Mouse (Mus musculus) cerebellum, postnatal 36 days (tissue): Measurements from ENCODE around the gene Hipk3.

Experiments
- DNase-seq, 2 experiments: peaks; one replicate each; pipeline ENCODE4 v3.0.0; 2021 to 2022; ENCODE audit warnings: mixed read lengths in 2 of 2

Hipk3 gene

DNA sequence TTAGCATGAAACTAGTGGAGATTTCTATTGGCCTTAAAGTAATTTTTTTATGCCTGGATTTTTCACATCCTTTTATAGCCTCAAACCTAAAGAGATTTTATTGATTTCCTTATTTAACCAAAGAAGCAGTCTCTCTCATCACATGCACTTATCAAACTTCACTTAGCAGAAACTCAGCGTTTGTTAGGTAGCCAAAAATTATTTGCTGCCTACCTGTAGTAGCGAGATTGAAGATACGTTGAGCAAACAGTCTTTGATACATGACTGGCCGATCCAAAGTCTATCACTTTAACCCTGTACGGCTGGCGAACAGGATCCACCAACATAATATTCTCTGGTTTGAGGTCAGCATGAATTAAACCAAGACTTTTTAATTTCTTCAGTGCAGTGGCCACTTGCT is 23.7 kb downstream of the Hipk3 start:
- DNase-seq, result no peak

- no peak for DNase-seq
Observed at GRCm38 (mm10) chr2:104468419-104468818, 25.8 kb downstream of the Hipk3 start.

- peak in 1 of 2 experiments; percentile 9 for DNase-seq
Observed at GRCm38 (mm10) chr2:104466908-104467616, 27.2 kb downstream of the Hipk3 start.

DNA sequence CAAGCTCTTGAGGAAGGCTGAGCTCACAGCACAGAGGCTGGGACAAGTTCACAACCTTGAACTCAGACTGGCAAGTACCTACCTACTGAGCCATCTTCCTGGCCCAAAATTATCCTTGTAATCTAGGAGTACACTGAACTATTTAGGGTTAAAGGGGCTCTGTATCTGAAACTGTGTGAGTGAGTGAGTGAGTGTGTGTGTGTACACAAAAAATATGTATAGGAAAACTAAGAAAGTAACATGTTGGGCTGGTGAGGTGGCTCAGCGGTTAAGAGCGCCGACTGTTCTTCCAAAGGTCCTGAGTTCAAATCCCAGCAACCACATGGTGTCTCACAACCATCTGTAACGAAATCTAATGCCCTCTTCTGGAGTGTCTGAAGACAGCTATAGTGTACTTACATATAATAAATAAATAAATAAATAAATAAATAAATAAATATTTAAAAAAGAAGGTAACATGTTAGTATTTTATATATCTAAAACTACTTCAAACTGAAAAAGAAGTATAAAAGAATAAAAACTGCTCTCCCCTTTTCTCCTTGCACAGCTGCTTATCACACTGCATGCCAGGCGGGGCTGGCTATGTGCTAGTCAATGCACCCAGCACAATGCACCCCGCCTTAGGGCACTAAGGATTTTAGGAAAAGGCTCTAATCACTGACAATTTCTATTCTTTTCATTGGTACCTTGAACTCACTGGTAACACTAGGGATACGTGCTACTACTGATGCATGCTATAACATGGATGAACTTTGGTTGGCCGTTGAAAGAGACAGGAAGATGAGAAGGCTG is 28.4 kb downstream of the Hipk3 start:
- DNase-seq, result no peak

GRCm38 (mm10) chr2:104460021-104460420 is 34.2 kb downstream of the Hipk3 start:
- DNase-seq, result no peak

DNA sequence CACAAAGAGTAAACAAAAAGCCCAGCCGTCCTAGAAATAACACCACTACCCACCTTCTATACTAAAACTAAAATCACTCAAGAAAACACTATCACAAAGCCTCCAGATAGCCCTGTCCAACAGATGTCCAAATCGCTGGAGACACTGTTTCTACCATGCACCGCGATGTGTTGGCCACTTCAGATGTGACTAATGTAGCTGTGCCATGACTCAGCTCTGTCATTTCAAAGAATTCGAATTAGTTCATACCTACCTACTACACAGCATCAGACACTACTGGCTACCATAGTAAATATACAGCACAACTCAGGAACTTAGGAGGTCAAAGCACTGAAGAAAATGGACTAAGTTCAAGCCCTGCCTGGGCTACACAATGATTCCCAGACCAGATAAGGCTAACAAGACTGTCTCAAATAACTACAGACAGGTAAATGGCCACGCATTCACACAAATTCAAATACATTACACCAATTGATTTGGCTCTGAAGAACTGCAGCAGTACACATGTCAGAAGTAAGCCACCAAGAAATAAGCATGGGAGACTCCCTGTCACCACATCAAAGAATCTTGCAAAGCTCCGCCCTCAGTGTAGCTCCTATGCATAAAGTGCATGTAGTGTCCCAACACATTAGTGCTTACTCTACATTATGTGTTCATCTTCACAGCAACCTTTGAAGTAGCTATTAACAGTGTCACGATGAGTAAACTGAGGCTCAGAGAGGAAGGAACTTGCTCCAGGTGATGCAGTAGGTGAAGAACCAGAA is 35.5 kb downstream of the Hipk3 start:
- no peak for DNase-seq

GRCm38 (mm10) chr2:104457106-104457505 is 37.1 kb downstream of the Hipk3 start:
- no peak for DNase-seq

DNA sequence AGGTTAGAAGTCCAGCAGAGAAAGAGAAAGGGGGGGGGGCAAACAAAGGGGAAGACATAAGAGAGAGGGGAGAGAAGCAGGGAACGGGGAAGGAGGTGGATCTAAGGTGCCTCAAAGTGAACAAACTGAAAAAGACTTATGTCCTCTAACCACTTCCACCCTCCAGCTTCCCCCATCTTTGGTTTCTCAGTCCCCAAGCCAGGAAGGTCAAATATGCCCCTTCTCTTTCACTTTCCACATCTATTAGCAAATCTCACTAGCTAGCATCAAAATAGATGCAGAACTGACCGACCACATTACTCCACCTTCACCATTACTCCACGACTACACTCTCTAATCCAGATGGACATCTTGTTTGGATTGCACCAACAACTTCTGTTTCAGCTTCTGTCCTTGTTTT is 43.6 kb downstream of the Hipk3 start:
- no peak for DNase-seq

DNA sequence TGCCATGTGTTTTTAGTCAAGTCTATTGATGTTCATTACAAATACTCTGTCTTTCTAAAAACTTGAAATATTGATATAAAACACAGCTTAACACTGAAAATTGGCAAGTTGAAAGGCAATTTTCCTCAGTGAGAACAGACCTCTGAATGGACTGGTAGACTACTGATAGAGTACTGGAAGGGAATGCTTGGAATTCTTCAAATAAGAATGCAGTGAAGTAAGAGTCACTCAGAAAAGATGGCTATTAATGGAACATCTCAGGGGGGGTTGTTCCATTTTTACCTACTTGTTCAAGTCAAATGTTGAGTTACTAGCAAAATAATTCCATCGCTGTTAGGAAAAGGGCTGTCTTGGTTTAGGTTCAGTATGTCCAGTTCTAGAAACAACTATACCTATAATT is 45.1 kb downstream of the Hipk3 start:
- no peak for DNase-seq

DNA sequence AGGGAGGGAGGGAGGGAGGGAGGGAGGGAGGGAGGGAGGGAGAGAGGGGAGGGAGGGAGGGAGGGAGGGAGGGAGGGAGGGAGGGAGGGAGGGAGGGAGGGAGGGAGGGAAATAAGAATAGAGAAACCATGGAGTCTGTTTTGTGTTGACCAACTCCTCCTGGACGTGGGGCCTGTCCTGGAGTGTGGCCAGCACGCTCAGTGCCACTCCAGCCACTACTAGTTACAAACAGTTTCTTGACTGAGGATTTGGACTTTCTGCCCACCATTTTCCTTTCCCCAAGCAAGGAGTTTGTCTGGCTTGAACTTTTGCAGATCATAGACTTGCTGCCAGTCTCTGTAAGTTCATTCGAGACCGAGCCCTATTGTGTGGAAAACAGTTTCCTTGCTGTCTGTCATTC is 46.0 kb downstream of the Hipk3 start:
- no peak for DNase-seq

- DNase-seq, result no peak
Observed at GRCm38 (mm10) chr2:104446016-104446415, 48.2 kb downstream of the Hipk3 start.

- peak; percentile 53 to 72 for DNase-seq
Observed at GRCm38 (mm10) chr2:104444776-104445175, 49.5 kb downstream of the Hipk3 start.

GRCm38 (mm10) chr2:104442341-104442740 is 51.9 kb downstream of the Hipk3 start:
- DNase-seq, result no peak

- DNase-seq, result no peak
Observed at GRCm38 (mm10) chr2:104436226-104436625, 58.0 kb downstream of the Hipk3 start.

DNA sequence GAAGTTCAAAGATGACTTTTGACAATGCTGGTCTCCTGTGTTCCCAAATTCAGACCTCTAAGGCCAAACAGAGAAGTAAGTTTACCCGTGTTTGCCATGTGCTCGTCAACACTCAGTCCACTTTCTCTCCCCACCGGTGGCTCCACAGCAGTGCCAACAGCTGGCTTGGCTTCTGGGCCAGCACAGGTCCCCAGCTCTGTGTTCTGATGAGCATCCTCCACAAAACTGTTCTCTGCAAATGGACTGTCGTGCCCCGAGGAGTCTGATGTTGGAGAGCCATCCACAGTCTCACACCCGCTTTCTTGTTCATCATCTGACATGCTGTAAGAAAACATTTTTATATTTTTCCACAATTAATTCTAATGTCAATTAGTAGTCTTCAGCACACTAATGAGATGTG is 63.2 kb downstream of the Hipk3 start:
- DNase-seq, result no peak

DNA sequence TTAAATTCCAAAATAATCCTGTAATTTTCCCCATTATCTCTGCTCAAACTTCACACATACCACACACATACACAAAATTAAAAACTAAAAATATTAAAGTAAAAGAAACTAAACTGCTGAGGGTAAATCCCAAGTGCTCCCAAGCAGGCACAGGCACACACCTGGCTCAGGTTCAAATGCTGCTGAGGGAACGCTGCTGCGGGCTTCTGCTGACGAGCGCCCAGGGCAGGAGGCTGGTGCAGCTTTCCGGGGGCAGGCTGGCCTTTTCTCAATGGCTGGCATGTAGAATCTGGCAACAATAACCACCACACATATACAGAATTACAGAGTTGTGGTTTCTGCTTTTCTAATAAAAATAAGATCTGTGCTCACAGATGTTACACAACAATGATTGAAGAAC is 63.7 kb downstream of the Hipk3 start:
- peak in 1 of 2 experiments; percentile 23 for DNase-seq

- peak; percentile 33 to 36 for DNase-seq
Observed at GRCm38 (mm10) chr2:104426112-104426511, 68.1 kb downstream of the Hipk3 start.

- peak in 1 of 2 experiments; percentile 43 for DNase-seq
Observed at GRCm38 (mm10) chr2:104422230-104422629, 72.0 kb downstream of the Hipk3 start.

- DNase-seq, result no peak
Observed at GRCm38 (mm10) chr2:104420805-104421204, 73.4 kb downstream of the Hipk3 start.

- DNase-seq, result no peak
Observed at GRCm38 (mm10) chr2:104419999-104420398, 74.2 kb downstream of the Hipk3 start.

- no peak for DNase-seq
Observed at GRCm38 (mm10) chr2:104419411-104419810, 74.8 kb downstream of the Hipk3 start.

GRCm38 (mm10) chr2:104413011-104413410 is 81.2 kb downstream of the Hipk3 start:
- no peak for DNase-seq

- DNase-seq, result no peak
Observed at GRCm38 (mm10) chr2:104412496-104412895, 81.8 kb downstream of the Hipk3 start.

DNA sequence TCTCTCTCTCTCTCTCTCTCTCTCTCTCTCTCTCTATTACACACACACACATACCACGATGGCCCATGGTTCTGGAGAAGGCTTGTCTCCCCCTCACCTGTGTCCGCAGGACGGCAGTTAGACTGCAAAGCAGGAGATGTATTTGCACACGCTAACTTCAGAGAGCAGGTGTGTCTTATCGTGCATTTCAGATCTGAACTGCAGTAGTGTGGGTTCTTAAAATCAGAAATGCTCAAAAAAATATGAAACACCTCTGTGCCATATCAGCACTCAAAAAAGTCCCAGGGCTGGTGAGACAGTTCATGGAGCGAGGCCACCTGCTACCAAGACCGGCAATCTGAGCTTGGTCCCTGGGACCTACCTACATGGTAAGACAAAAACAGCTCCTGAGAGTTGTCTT is 82.4 kb downstream of the Hipk3 start:
- DNase-seq, result no peak
